Mouse (Mus musculus): ENCODE results near the gene Eef1akmt1. TPM values are rescaled to one million over a fixed set of nuclear protein-coding genes. Genes with fewer than 3 reads are reported as not detected.

Eef1akmt1 gene
- total RNA-seq (2021) = 10 to 100 TPM; 30.9 to 33.4 TPM
- long read RNA-seq, experiment 1, transcript Eef1akmt1-201 (5 exons, 880 nt) = major isoform, 15 of 22 reads
- long read RNA-seq, experiment 1, partial matches to known transcripts = 4 of 22 reads
- long read RNA-seq, experiment 1, other reads (novel, unspliced or antisense) = 3 of 22 reads
- long read RNA-seq, experiment 2, transcript Eef1akmt1-201 (5 exons, 880 nt) = major isoform, 22 of 30 reads
- long read RNA-seq, experiment 2, partial matches to known transcripts = 4 of 30 reads
- long read RNA-seq, experiment 2, other reads (novel, unspliced or antisense) = 4 of 30 reads

DNA sequence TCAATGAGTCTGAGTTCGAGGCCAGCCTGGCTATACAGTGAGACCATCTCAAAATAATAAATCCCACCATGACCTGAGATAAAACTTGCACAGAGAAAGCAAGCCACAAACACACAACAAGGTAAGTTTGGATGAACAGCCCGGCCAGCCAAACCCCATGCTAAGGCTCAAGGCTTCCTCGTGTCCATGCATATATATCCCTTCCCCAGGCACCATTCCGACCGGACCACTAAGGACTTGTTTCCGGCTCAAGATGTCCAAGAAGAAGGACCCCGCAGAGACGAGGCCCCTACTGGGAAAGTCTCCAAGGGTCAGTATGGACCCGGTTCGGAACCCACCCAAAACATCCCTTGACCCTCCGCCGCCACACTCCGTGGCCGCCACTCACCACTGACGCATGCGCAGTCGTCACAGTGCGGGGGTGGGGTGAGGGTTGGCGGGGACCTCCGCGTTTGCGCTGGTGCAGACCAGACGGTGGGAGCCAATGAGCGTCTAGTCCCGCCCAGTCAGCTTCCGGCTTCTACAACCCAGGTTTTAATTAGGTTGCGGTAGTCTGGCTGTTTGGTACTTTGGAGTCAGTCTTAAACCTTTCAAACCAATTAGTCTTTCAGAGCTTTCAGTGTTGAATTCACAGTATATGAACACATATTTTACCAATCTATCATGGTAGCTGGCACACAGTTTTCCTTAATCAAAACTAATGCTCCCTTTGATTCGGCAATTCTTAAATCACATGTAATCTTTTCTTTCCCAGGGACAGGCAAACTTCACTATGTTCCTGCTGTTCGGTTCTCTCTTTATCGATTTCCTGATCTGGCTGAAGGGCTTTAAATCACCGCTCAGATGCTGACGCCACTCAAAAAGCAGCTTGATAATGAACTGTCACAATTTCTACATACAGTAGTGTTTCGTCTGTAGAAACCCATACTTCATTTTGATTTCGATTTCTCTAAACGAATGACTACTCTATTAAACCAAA is at the start of gene Eef1akmt1:
Eef1akmt1 (minus strand) TSS at position 458 of the 979 bp plus-strand sequence.
- Histone ChIP-seq H3K27ac (peak within 1 kb of the TSS; percentile 94), H3K4me3 (peak within 1 kb of the TSS; percentile 77)
- TF ChIP-seq CTCF (conservative IDR thresholded peaks at IDR 0.05) = no peak
- peak; percentile 97 to 98 for DNase-seq (ENCODE audit: low spot score in 2 of 2)

DNA sequence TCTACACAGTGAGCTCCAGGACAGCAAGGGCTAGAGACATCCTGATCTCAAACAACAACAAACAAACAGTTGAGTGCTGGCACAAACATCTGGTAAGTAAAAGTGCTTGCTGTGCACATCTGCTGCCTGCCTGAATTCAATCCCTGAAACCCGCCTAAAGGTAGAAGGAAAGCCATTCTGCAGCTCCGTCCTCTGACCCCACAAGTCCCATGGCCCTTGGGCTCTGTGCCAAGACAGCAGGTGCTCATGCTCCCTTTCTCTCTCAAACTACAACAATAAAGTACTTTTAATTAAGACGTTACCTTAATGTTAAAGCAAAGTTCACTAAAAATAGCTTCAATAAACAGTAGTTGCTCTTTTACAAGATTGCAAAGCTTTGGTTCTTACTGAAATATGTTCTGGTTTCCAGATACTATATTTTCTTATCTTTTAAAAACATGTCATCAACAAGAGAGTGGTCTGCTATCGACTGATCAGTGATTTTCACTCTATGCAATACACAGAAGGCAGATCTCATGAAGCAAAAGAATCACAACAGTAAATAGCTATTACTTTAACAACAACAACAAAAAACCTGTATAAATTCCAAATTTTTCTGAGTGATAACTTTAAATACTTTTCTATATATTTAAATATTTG is 49.3 kb upstream of the Eef1akmt1 start:
- no peak overlapping the region for H3K27ac ChIP-seq
- H3K4me3 ChIP-seq = no peak overlapping the region
- no peak for DNase-seq (ENCODE audit: low spot score in 2 of 2)
- no peak for TF ChIP-seq CTCF (conservative IDR thresholded peaks at IDR 0.05)

DNA sequence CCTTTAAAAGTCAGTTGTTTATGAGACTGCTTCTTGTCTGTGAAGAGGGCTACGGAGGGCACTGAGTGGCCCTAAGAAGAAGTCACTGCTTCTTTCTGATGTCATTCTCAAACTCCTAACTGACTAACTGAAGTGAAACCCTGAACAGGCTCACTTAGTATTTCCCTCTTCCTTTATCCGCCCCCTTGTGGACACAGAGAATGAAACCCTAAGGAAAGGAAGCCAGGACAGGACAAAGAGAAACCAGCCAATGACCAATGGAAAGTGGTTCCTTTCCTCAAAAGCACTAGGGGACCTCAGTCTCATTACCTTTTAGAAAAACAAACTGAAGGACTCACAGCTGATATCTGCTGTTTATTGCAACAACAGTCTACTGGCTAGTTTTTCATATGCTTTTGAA is 48.1 kb upstream of the Eef1akmt1 start:
- DNase-seq (ENCODE audit: low spot score in 2 of 2) = peak; percentile 27 to 34
- TF ChIP-seq CTCF (conservative IDR thresholded peaks at IDR 0.05) = peak; percentile 80
- Histone ChIP-seq H3K4me3 (no peak overlapping the region), H3K27ac (no peak overlapping the region)

DNA sequence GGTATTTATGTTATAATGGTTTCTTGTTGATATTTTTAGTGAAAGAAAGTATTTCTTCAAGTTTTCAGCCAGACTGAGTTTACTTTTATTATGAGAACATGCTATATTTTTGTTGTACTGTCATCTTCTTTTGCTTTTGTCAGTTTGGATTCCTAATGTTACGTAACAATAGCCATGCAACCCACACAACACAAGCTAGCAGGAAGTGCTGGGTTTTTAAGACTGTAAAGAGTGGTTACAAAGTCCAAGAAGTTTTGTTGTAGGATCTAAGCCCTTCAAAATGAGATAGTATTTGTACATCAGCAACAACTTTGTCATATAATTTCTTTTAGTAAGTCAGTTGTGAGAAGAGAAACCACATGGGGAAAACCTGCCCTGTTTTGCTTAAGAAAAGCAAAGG is 46.3 kb upstream of the Eef1akmt1 start:
- DNase-seq (ENCODE audit: low spot score in 2 of 2) = no peak
- peak overlapping the region; percentile 33; the same call in 1 of the 2 replicates for H3K27ac ChIP-seq
- TF ChIP-seq CTCF (conservative IDR thresholded peaks at IDR 0.05) = no peak
- no peak overlapping the region for H3K4me3 ChIP-seq

DNA sequence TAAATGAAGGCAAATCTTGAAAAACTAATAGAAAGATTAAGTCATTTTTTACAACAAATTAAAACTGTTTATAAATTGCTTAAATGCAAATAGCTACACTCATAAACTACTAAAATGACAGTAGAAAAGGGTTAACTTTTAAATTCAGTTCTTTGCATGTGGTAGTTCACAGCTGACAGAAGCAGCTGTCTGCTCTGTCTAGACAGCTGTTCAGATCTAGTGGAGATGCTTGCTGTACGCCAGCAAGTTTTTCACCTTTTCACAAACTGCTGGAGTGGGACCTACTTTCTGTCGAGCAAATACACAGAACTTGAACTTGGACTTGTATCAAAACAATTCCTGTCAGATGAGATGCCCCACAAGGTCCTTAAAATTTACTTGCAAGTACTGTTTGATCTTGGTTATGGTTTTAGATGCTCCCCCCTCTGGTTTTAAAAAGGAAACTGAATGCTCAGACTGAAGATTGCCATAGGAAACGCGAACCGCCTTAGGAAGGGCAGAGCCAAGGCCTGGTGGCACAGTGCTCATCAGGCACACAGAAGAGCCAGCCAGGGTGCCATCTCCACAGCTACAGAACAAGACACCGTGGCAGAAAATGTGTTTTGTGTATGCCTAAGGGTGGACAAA is 45.0 kb upstream of the Eef1akmt1 start:
- no peak for DNase-seq (ENCODE audit: low spot score in 2 of 2)
- Histone ChIP-seq H3K27ac (no peak overlapping the region), H3K4me3 (no peak overlapping the region)
- TF ChIP-seq CTCF (conservative IDR thresholded peaks at IDR 0.05) = 0 out of 2 replicates have a peak, but pooled peaks have one; percentile 2

- H3K27ac ChIP-seq = no peak overlapping the region
- no peak overlapping the region for H3K4me3 ChIP-seq
- no peak for DNase-seq (ENCODE audit: low spot score in 2 of 2)
- TF ChIP-seq CTCF (conservative IDR thresholded peaks at IDR 0.05) = no peak
Measured at GRCm38 (mm10) chr14:57615828-57616227, 44.4 kb upstream of the Eef1akmt1 start.

- no peak overlapping the region for H3K27ac ChIP-seq
- TF ChIP-seq CTCF (conservative IDR thresholded peaks at IDR 0.05) = no peak
- DNase-seq (ENCODE audit: low spot score in 2 of 2) = no peak
- no peak overlapping the region for H3K4me3 ChIP-seq
Measured at GRCm38 (mm10) chr14:57611034-57611433, 39.6 kb upstream of the Eef1akmt1 start.

GRCm38 (mm10) chr14:57609816-57610329 is 38.5 kb upstream of the Eef1akmt1 start:
- DNase-seq (ENCODE audit: low spot score in 2 of 2) = no peak

DNA sequence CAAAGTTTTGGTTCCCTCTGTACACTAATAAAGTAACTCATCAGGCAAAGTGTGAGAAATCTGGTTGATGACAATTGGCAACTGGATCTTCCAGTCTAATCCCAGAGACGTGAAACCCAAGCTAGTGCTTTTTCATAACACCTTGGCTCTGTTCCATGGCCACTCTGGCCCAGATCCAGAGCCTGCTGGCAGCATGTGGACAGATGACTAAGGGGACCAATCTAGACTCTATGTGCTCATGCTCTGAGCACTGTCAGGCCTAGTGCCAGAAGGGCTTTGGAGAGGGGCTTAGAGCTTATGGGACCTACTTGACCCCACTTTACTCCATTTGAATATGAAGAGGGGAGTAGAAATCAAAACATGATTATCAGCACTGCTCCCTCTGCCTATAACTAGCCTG is 36.1 kb upstream of the Eef1akmt1 start:
- Histone ChIP-seq H3K27ac (peak overlapping the region; percentile 63), H3K4me3 (no peak overlapping the region)
- peak; percentile 73 to 80 for DNase-seq (ENCODE audit: low spot score in 2 of 2)
- TF ChIP-seq CTCF (conservative IDR thresholded peaks at IDR 0.05) = no peak

More at GRCm38 (mm10) chr14:57609816-57610329, 38.5 kb upstream of the Eef1akmt1 start:
- H3K27ac ChIP-seq = no peak overlapping the region
- H3K4me3 ChIP-seq = no peak overlapping the region
- no peak for TF ChIP-seq CTCF (conservative IDR thresholded peaks at IDR 0.05)

- Histone ChIP-seq H3K27ac (peak overlapping the region; percentile 63; the same call in 1 of the 2 replicates), H3K4me3 (no peak overlapping the region)
- no peak for TF ChIP-seq CTCF (conservative IDR thresholded peaks at IDR 0.05)
- no peak for DNase-seq (ENCODE audit: low spot score in 2 of 2)
Measured at GRCm38 (mm10) chr14:57606663-57607365, 35.4 kb upstream of the Eef1akmt1 start.

GRCm38 (mm10) chr14:57593279-57593678 is 21.9 kb upstream of the Eef1akmt1 start:
- no peak overlapping the region for H3K27ac ChIP-seq
- H3K4me3 ChIP-seq = no peak overlapping the region
- no peak for DNase-seq (ENCODE audit: low spot score in 2 of 2)
- TF ChIP-seq CTCF (conservative IDR thresholded peaks at IDR 0.05) = no peak

Measured in layer of hippocampus, adult 2 months (tissue).